Mouse (Mus musculus) cerebellum, adult (tissue): ENCODE measurements around the gene Nck2.

Experiments
- ATAC-seq: cut with Nextera tagmentation; 2 replicates; pipeline ENCODE4 v1.9.2; 2017; ENCODE audit warnings: mild to moderate bottlenecking, moderate library complexity, mixed read lengths; ENCODE audit not compliant: insufficient number of reproducible peaks, low FRiP score, low TSS enrichment

Gene Nck2

GRCm38 (mm10) chr1:43429924-43430876 is 14.2 kb upstream of the Nck2 start:
- ATAC-seq: no peak

GRCm38 (mm10) chr1:43433853-43434252 is 10.5 kb upstream of the Nck2 start:
- no peak for ATAC-seq

- no peak for ATAC-seq
These were observed 7.8 kb upstream of the Nck2 start for GRCm38 (mm10) chr1:43436554-43436953.

- no peak for ATAC-seq
These were observed 5.1 kb upstream of the Nck2 start for GRCm38 (mm10) chr1:43439261-43439660.

- ATAC-seq: no peak
These were observed 1.8 kb upstream of the Nck2 start for GRCm38 (mm10) chr1:43442568-43442967.

GRCm38 (mm10) chr1:43445170-43446088 is 1.1 kb downstream of the Nck2 start:
- peak; percentile 88 for ATAC-seq

GRCm38 (mm10) chr1:43446089-43446533 is 1.7 kb downstream of the Nck2 start:
- peak; percentile 56 for ATAC-seq

GRCm38 (mm10) chr1:43446731-43447601 is 2.6 kb downstream of the Nck2 start:
- ATAC-seq: peak; percentile 46

- no peak for ATAC-seq
These were observed 3.4 kb downstream of the Nck2 start for GRCm38 (mm10) chr1:43447602-43448287.

- no peak for ATAC-seq
These were observed 6.4 kb downstream of the Nck2 start for GRCm38 (mm10) chr1:43450811-43451210.

GRCm38 (mm10) chr1:43453683-43454082 is 9.3 kb downstream of the Nck2 start:
- ATAC-seq: no peak

GRCm38 (mm10) chr1:43454741-43455140 is 10.4 kb downstream of the Nck2 start:
- ATAC-seq: no peak

GRCm38 (mm10) chr1:43455196-43455595 is 10.8 kb downstream of the Nck2 start:
- no peak for ATAC-seq

- ATAC-seq: no peak
These were observed 12.8 kb downstream of the Nck2 start for GRCm38 (mm10) chr1:43457012-43457766.

- ATAC-seq: no peak
These were observed 16.1 kb downstream of the Nck2 start for GRCm38 (mm10) chr1:43460468-43460867.

GRCm38 (mm10) chr1:43462666-43463065 is 18.3 kb downstream of the Nck2 start:
- ATAC-seq: no peak

- ATAC-seq: no peak
These were observed 19.7 kb downstream of the Nck2 start for GRCm38 (mm10) chr1:43463941-43464682.

GRCm38 (mm10) chr1:43464976-43465375 is 20.6 kb downstream of the Nck2 start:
- no peak for ATAC-seq
